Mouse (Mus musculus) olfactory bulb, adult 2 months (tissue): ENCODE measurements around the gene Avl9. TPM values are rescaled to one million over a fixed set of nuclear protein-coding genes. Genes with fewer than 3 reads are reported as not detected.

Experiments used
- H3K27ac ChIP-seq: fragments of 200-500 bp; 2 replicates; pipeline ENCODE4 v1.5.1; 2012; ENCODE audit warnings: low read depth, low read length; ENCODE audit not compliant: insufficient read depth
- H3K4me1 ChIP-seq: fragments of 200-500 bp; 2 replicates; pipeline ENCODE4 v1.6.1; 2012; ENCODE audit warnings: low read length; ENCODE audit not compliant: control insufficient read depth, insufficient read depth
- H3K4me3 ChIP-seq: fragments of 200-500 bp; 2 replicates; pipeline ENCODE4 v1.5.1; 2012; ENCODE audit warnings: mild to moderate bottlenecking, low read depth, low read length, moderate library complexity; ENCODE audit not compliant: insufficient read depth
- CTCF ChIP-seq: fragments of 200-500 bp; IDR thresholded peaks from 2 replicates; pipeline ENCODE4 v1.5.1; 2012; ENCODE audit warnings: low read depth, mild to moderate bottlenecking, low read length, moderate library complexity; ENCODE audit not compliant: insufficient read depth
- POLR2A ChIP-seq: fragments of 200-500 bp; IDR thresholded peaks from 2 replicates; pipeline ENCODE4 v1.6.1; 2012; ENCODE audit warnings: mild to moderate bottlenecking, low read depth, low read length, moderate library complexity; ENCODE audit not compliant: insufficient read depth
- WGBS: fragments of 180-500 bp; shearing (Covaris S2); methylation state at CpG from one replicate; pipeline ENCODE4 v1.1.7; 2018; 5-methylcytosine and 5-hydroxymethylcytosine counted together
- polyA plus RNA-seq: library from polyadenylated mRNA; stranded (reverse); fragments of >200 nt; gene quantifications from 2 replicates; pipeline ENCODE4 v1.2.4, GENCODE M21; 2012; ENCODE audit warnings: low replicate concordance; ENCODE audit not compliant: missing spikeins, insufficient read depth, insufficient read length

The Avl9 gene
- polyA plus RNA-seq, 1 experiment: not detected

- TF ChIP-seq POLR2A (no peak), CTCF (no peak)
- WGBS: 25% methylated on average over 5 of the region's 5 CpGs
- Histone ChIP-seq H3K4me3 (no peak overlapping the region), H3K4me1 (no peaks in the 10 kb centered on the region), H3K27ac (no peak overlapping the region)
These were observed 31.3 kb downstream of the Avl9 start for GRCm38 (mm10) chr6:56745950-56746543.

GRCm38 (mm10) chr6:56753719-56754118 is 39.0 kb downstream of the Avl9 start:
- TF ChIP-seq POLR2A (no peak), CTCF (no peak)
- H3K4me1 ChIP-seq: no peaks in the 10 kb centered on the region
- 89% methylated on average over 3 of the region's 3 CpGs for WGBS
- H3K27ac ChIP-seq: no peak overlapping the region
- H3K4me3 ChIP-seq: no peak overlapping the region

GRCm38 (mm10) chr6:56756117-56756516 is 41.4 kb downstream of the Avl9 start:
- Histone ChIP-seq H3K4me1 (no peaks in the 10 kb centered on the region), H3K4me3 (no peak overlapping the region), H3K27ac (no peak overlapping the region)
- 90% methylated on average over 1 of the region's 1 CpGs for WGBS
- TF ChIP-seq CTCF (no peak), POLR2A (no peak)

GRCm38 (mm10) chr6:56759324-56759723 is 44.6 kb downstream of the Avl9 start:
- WGBS: 90% methylated on average over 1 of the region's 1 CpGs

GRCm38 (mm10) chr6:56765265-56765664 is 50.6 kb downstream of the Avl9 start:
- WGBS: 50% methylated on average over 3 of the region's 3 CpGs
- Histone ChIP-seq H3K4me3 (no peak overlapping the region), H3K4me1 (no peaks in the 10 kb centered on the region), H3K27ac (no peak overlapping the region)
- no peak for TF ChIP-seq POLR2A
- TF ChIP-seq CTCF: no peak

More at GRCm38 (mm10) chr6:56759324-56759723, 44.6 kb downstream of the Avl9 start:
- Histone ChIP-seq H3K27ac (no peak overlapping the region), H3K4me3 (no peak overlapping the region), H3K4me1 (no peaks in the 10 kb centered on the region)
- TF ChIP-seq CTCF: no peak
- TF ChIP-seq POLR2A: no peak

GRCm38 (mm10) chr6:56765696-56766095 is 51.0 kb downstream of the Avl9 start:
- no peak overlapping the region for H3K27ac ChIP-seq
- no peak overlapping the region for H3K4me3 ChIP-seq
- H3K4me1 ChIP-seq: no peaks in the 10 kb centered on the region
- 89% methylated on average over 4 of the region's 4 CpGs for WGBS
- TF ChIP-seq CTCF (no peak), POLR2A (no peak)

- no peak overlapping the region for H3K27ac ChIP-seq
- 22% methylated on average over 3 of the region's 3 CpGs for WGBS
- no peak for TF ChIP-seq CTCF
- TF ChIP-seq POLR2A: no peak
- no peaks in the 10 kb centered on the region for H3K4me1 ChIP-seq
- no peak overlapping the region for H3K4me3 ChIP-seq
These were observed 61.1 kb downstream of the Avl9 start for GRCm38 (mm10) chr6:56775816-56776215.

GRCm38 (mm10) chr6:56779636-56780035 is 64.9 kb downstream of the Avl9 start:
- TF ChIP-seq POLR2A: no peak
- TF ChIP-seq CTCF: no peak
- WGBS: 85% methylated on average over 5 of the region's 5 CpGs
- Histone ChIP-seq H3K4me1 (peaks cover 3% of the 10 kb centered on the region), H3K27ac (no peak overlapping the region), H3K4me3 (no peak overlapping the region)

- no peak overlapping the region for H3K4me3 ChIP-seq
- 67% methylated on average over 4 of the region's 4 CpGs for WGBS
- TF ChIP-seq CTCF (no peak), POLR2A (no peak)
- H3K4me1 ChIP-seq: peaks cover 4% of the 10 kb centered on the region
- H3K27ac ChIP-seq: no peak overlapping the region
These were observed 69.0 kb downstream of the Avl9 start for GRCm38 (mm10) chr6:56783561-56784272.
